Mouse (Mus musculus) limb, embryonic 14.5 days (tissue): Measurements from ENCODE around the gene Tiam1. TPM values are rescaled to one million over a fixed set of nuclear protein-coding genes. Genes with fewer than 3 reads are reported as not detected.

Experiments
- ATAC-seq: fragments of 200-750 bp; cut with Nextera tagmentation; 2 replicates; pipeline ENCODE4 v1.8.0; 2017; ENCODE audit warnings: low read depth, moderate number of reproducible peaks, moderate TSS enrichment; ENCODE audit not compliant: low FRiP score
- DNase-seq: peaks from one replicate; pipeline ENCODE4 v3.0.0-alpha.2; 2015; ENCODE audit warnings: low spot score
- H3K27ac ChIP-seq: fragments of 300-500 bp; sonication (generic); replicated peaks from 2 replicates; pipeline ENCODE4 v1.5.1; 2014; ENCODE audit warnings: low read depth, mild to moderate bottlenecking, low read length, moderate library complexity, mixed read lengths
- H3K27me3 ChIP-seq: fragments of 300-500 bp; sonication (generic); 2 replicates; pipeline ENCODE4 v1.6.1; 2014; ENCODE audit warnings: low read length, mixed read lengths; ENCODE audit not compliant: control insufficient read depth, insufficient read depth
- H3K36me3 ChIP-seq: fragments of 300-500 bp; sonication (generic); 2 replicates; pipeline ENCODE4 v1.6.1; 2014; ENCODE audit warnings: mild to moderate bottlenecking, low read length, moderate library complexity, mixed read lengths; ENCODE audit not compliant: control insufficient read depth, insufficient read depth
- H3K4me1 ChIP-seq: fragments of 300-500 bp; sonication (generic); 2 replicates; pipeline ENCODE4 v1.6.1; 2014; ENCODE audit warnings: antibody characterized with exemption, low read length, mixed read lengths; ENCODE audit not compliant: control insufficient read depth, insufficient read depth
- H3K4me2 ChIP-seq: fragments of 300-500 bp; sonication (generic); replicated peaks from 2 replicates; pipeline ENCODE4 v1.6.1; 2014; ENCODE audit warnings: low read depth, mild to moderate bottlenecking, low read length, moderate library complexity; ENCODE audit not compliant: severe bottlenecking
- H3K4me3 ChIP-seq: fragments of 300-500 bp; sonication (generic); replicated peaks from 2 replicates; pipeline ENCODE4 v1.5.1; 2014; ENCODE audit warnings: low read length
- H3K9ac ChIP-seq: fragments of 300-500 bp; sonication (generic); 2 replicates; pipeline ENCODE4 v1.6.1; 2014; ENCODE audit warnings: mild to moderate bottlenecking, low read depth, low read length, moderate library complexity; ENCODE audit not compliant: severe bottlenecking
- H3K9me3 ChIP-seq: fragments of 300-500 bp; sonication (generic); 2 replicates; pipeline ENCODE4 v1.6.1; 2016; ENCODE audit warnings: low read length; ENCODE audit not compliant: control insufficient read depth
- POLR2A ChIP-seq: fragments of 200-500 bp; IDR thresholded peaks from 2 replicates; pipeline ENCODE4 v1.8.0; 2012; ENCODE audit warnings: inconsistent platforms, mild to moderate bottlenecking, moderate library complexity, borderline replicate concordance; ENCODE audit not compliant: insufficient read depth, insufficient read length; ENCODE audit errors: extremely low read depth
- WGBS: fragments of 180-500 bp; shearing (Covaris S2); extraction: QIAGEN DNeasy Blood & Tissue Kit; methylation state at CpG from one replicate; pipeline ENCODE4 v1.1.7; 2014; 5-methylcytosine and 5-hydroxymethylcytosine counted together
- polyA plus RNA-seq, 2 experiments: library from polyadenylated mRNA; depleted of rRNA in 1 of 2; stranded (reverse) in 1 of 2; unstranded in 1 of 2; fragments of >200 nt; fragmentation: Nextera tagmentation in 1 of 2; extraction: Ambion mirVana in 1 of 2; gene quantifications; 2 replicates each; pipeline versions ENCODE4 v1.2.1 to v1.2.3; 2012 to 2014

Tiam1 gene
- polyA plus RNA-seq, 2 experiments, result 22.4 to 54.9 TPM

GRCm38 (mm10) chr16:89960186-89960878 is 183.2 kb downstream of the Tiam1 start:
- DNase-seq (peak; percentile 73), ATAC-seq (peak; percentile 76)
- Histone ChIP-seq H3K4me3 (peak overlapping the region; percentile 46), H3K9ac (peak overlapping the region; percentile 59), H3K4me1 (peaks cover 24% of the 10 kb centered on the region), H3K36me3 (no peaks in the 10 kb centered on the region), H3K4me2 (peak overlapping the region; percentile 85), H3K27me3 (no peaks in the 10 kb centered on the region), H3K9me3 (no peaks in the 10 kb centered on the region), H3K27ac (peak overlapping the region; percentile 72)
- under 1% methylated on average over 33 of the region's 33 CpGs for WGBS
- peak; percentile 41; the same call in 1 of the 2 replicates for TF ChIP-seq POLR2A

GRCm38 (mm10) chr16:89958982-89959381 is 184.6 kb downstream of the Tiam1 start:
- no peak overlapping the region for H3K27ac ChIP-seq
- DNase-seq (no peak), ATAC-seq (no peak)
- peak overlapping the region; percentile 85 for H3K4me2 ChIP-seq
- H3K9me3 ChIP-seq, result no peaks in the 10 kb centered on the region
- no peak overlapping the region for H3K9ac ChIP-seq
- no peaks in the 10 kb centered on the region for H3K36me3 ChIP-seq
- peak overlapping the region; percentile 46 for H3K4me3 ChIP-seq
- H3K4me1 ChIP-seq, result peaks cover 32% of the 10 kb centered on the region
- TF ChIP-seq POLR2A, result no peak
- no peaks in the 10 kb centered on the region for H3K27me3 ChIP-seq
- WGBS, result 14% methylated on average over 12 of the region's 12 CpGs

GRCm38 (mm10) chr16:89958030-89958429 is 185.5 kb downstream of the Tiam1 start:
- WGBS, result 44% methylated on average over 10 of the region's 10 CpGs
- Histone ChIP-seq H3K4me2 (no peak overlapping the region), H3K27me3 (no peaks in the 10 kb centered on the region), H3K9ac (no peak overlapping the region), H3K36me3 (no peaks in the 10 kb centered on the region), H3K4me1 (peaks cover 32% of the 10 kb centered on the region), H3K27ac (no peak overlapping the region), H3K9me3 (no peaks in the 10 kb centered on the region), H3K4me3 (no peak overlapping the region)
- no peak for TF ChIP-seq POLR2A
- no peak for DNase-seq
- no peak for ATAC-seq

- Histone ChIP-seq H3K9me3 (no peaks in the 10 kb centered on the region), H3K36me3 (no peaks in the 10 kb centered on the region), H3K27ac (no peak overlapping the region), H3K4me3 (no peak overlapping the region), H3K27me3 (no peaks in the 10 kb centered on the region), H3K9ac (no peak overlapping the region), H3K4me2 (no peak overlapping the region), H3K4me1 (peaks cover 27% of the 10 kb centered on the region)
- TF ChIP-seq POLR2A, result no peak
- no peak for DNase-seq
- no peak; the same call in 1 of the 2 replicates for ATAC-seq
- WGBS, result 39% methylated on average over 8 of the region's 8 CpGs
Measured at GRCm38 (mm10) chr16:89954525-89954924, 189.0 kb downstream of the Tiam1 start.

- Histone ChIP-seq H3K4me2 (no peak overlapping the region), H3K4me1 (peaks cover 23% of the 10 kb centered on the region), H3K4me3 (no peak overlapping the region), H3K27me3 (no peaks in the 10 kb centered on the region), H3K36me3 (no peaks in the 10 kb centered on the region), H3K27ac (no peak overlapping the region), H3K9me3 (no peaks in the 10 kb centered on the region), H3K9ac (no peak overlapping the region)
- WGBS, result 67% methylated on average over 1 of the region's 1 CpGs
- ATAC-seq (no peak), DNase-seq (no peak)
- TF ChIP-seq POLR2A, result no peak
Measured at GRCm38 (mm10) chr16:89954114-89954513, 189.5 kb downstream of the Tiam1 start.
